Mouse (Mus musculus) intestine, embryonic 15.5 days (tissue): Measurements from ENCODE around the gene Gm21992. TPM values are rescaled to one million over a fixed set of nuclear protein-coding genes. Genes with fewer than 3 reads are reported as not detected.
"Not testable (repeated sequence)": the region's sequence is repeated elsewhere in the genome, so short reads cannot be mapped to it uniquely, and the experiment has no call there.

ENCODE experiments used
- ATAC-seq: fragments of 200-750 bp; cut with Nextera tagmentation; 2 replicates; pipeline ENCODE4 v1.8.0; 2017; ENCODE audit warnings: moderate TSS enrichment, moderate library complexity
- H3K27ac ChIP-seq: fragments of 300-500 bp; sonication (generic); 2 replicates; pipeline ENCODE4 v1.5.1; 2015; ENCODE audit warnings: mild to moderate bottlenecking, inconsistent platforms
- H3K27me3 ChIP-seq: fragments of 300-500 bp; sonication (generic); replicated peaks from 2 replicates; pipeline ENCODE4 v1.6.1; 2015; ENCODE audit warnings: inconsistent platforms
- H3K36me3 ChIP-seq: fragments of 300-500 bp; sonication (generic); 2 replicates; pipeline ENCODE4 v1.6.1; 2015; ENCODE audit warnings: inconsistent platforms
- H3K4me1 ChIP-seq: fragments of 300-500 bp; sonication (generic); replicated peaks from 2 replicates; pipeline ENCODE4 v1.6.1; 2015; ENCODE audit warnings: inconsistent platforms
- H3K4me2 ChIP-seq: fragments of 300-500 bp; sonication (generic); replicated peaks from 2 replicates; pipeline ENCODE4 v1.6.1; 2015; ENCODE audit warnings: mild to moderate bottlenecking, inconsistent platforms
- H3K4me3 ChIP-seq: fragments of 300-500 bp; sonication (generic); replicated peaks from 2 replicates; pipeline ENCODE4 v1.5.1; 2015; ENCODE audit warnings: inconsistent platforms
- H3K9ac ChIP-seq: fragments of 300-500 bp; sonication (generic); 2 replicates; pipeline ENCODE4 v1.6.1; 2015; ENCODE audit warnings: inconsistent platforms
- H3K9me3 ChIP-seq: fragments of 300-500 bp; sonication (generic); 2 replicates; pipeline ENCODE4 v1.6.1; 2016; ENCODE audit warnings: inconsistent platforms
- WGBS: fragments of 180-500 bp; shearing (Covaris S2); methylation state at CpG from one replicate; pipeline ENCODE4 v1.1.7; 2015; 5-methylcytosine and 5-hydroxymethylcytosine counted together
- polyA plus RNA-seq: library from polyadenylated mRNA; unstranded; fragments of >200 nt; fragmentation: Nextera tagmentation; extraction: Ambion mirVana; gene quantifications from 2 replicates; pipeline ENCODE4 v1.2.1, GENCODE M21; 2015

Gm21992 gene
- polyA plus RNA-seq, 1 experiment from 2014 or later: 35.3 TPM

DNA sequence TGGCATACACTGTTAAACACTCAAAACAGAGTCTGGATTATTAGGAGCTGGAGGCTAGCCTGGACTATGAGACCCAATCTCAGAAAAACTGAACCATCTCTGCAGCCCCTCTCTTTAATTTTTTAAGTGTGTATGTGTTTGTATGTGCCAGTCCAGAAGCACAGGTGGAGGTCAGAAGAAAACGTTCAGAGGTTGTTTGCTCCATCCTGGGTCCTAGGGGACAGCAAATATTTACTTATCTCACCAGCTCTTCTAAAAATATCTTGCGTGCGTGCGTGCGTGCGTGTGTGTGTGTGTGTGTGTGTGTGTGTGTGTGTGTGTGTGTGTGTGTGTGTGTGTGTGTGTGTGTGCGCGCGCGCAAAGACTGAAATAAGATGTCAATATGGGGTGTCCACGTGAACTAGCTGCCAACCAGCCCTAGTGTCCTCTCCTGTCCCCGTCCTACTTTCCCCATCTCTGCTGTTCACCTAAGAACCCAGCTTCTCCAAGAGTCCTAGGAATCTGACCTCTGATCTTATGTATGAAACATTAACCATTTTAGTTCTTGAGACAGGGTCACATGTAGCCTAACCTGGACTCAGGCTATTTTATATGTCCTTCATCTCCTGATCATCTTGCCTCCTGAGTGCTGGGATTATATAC, 43.8 kb downstream of the Gm21992 start:
- Histone ChIP-seq H3K9me3 (no peaks in the 10 kb centered on the region), H3K9ac (no peak overlapping the region), H3K4me1 (no peaks in the 10 kb centered on the region), H3K27me3 (no peaks in the 10 kb centered on the region), H3K4me3 (no peak overlapping the region), H3K36me3 (peaks cover 23% of the 10 kb centered on the region), H3K27ac (no peak overlapping the region), H3K4me2 (no peak overlapping the region)
- WGBS: 68% methylated on average over 8 of the region's 12 CpGs
- ATAC-seq: no peak

DNA sequence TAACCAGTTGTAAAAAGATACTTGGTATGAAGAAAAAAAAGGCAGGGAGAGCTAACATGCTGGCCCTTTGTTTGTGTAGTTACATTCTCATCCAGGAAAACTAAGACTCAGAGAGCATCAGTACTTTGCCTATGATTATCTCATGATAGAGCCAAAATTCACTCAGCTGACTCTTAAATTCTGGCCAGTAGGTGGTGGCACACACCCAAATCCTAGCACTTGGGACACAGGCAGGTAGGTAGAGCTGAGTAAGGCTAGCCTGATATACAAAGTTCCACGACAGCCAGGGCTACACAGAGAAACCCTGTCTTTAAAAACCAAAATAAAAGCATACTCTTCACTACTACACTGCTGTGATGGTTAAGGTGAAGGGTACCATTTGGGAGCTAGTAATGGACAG, 48.5 kb downstream of the Gm21992 start:
- peaks cover 6% of the 10 kb centered on the region for H3K4me1 ChIP-seq
- H3K4me2 ChIP-seq: no peak overlapping the region
- 55% methylated on average over 1 of the region's 1 CpGs for WGBS
- no peak for ATAC-seq
- H3K36me3 ChIP-seq: peaks cover 18% of the 10 kb centered on the region
- H3K9me3 ChIP-seq: no peaks in the 10 kb centered on the region
- H3K4me3 ChIP-seq: no peak overlapping the region
- no peak overlapping the region for H3K27ac ChIP-seq
- H3K9ac ChIP-seq: no peak overlapping the region
- no peaks in the 10 kb centered on the region for H3K27me3 ChIP-seq

DNA sequence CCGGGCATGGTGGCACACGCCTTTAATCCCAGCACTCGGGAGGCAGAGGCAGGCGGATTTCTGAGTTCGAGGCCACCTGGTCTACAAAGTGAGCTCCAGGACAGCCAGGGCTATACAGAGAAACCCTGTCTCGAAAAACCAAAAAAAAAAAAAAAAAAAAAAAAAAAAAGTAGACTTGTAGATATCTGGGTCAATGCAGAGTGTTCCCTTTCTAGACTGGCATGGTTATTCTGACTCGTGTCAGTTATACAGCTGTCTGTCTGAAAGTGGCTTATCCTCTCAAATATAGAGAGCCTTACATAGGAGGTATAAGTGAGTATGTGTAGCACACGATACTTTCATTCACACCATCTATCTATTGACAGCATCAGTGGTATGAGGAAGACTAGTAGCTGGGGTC, 50.9 kb downstream of the Gm21992 start:
- H3K4me2 ChIP-seq, ATAC-seq, H3K27ac ChIP-seq, H3K9me3 ChIP-seq, H3K4me3 ChIP-seq, H3K27me3 ChIP-seq, H3K9ac ChIP-seq: not testable (repeated sequence)
- Histone ChIP-seq H3K36me3 (peaks cover 10% of the 10 kb centered on the region; the same call in 1 of the 2 replicates), H3K4me1 (peaks cover 11% of the 10 kb centered on the region)
- WGBS: 86% methylated on average over 8 of the region's 8 CpGs

GRCm38 (mm10) chr19:4756921-4757320, 54.5 kb downstream of the Gm21992 start:
- Histone ChIP-seq H3K9ac (peak overlapping the region; percentile 67), H3K36me3 (peaks cover under 1% of the 10 kb centered on the region; the same call in 1 of the 2 replicates), H3K4me3 (peak overlapping the region; percentile 68), H3K9me3 (no peaks in the 10 kb centered on the region), H3K4me1 (peaks cover 11% of the 10 kb centered on the region), H3K27ac (peak overlapping the region; percentile 96), H3K27me3 (no peaks in the 10 kb centered on the region), H3K4me2 (peak overlapping the region; percentile 84)
- ATAC-seq: no peak
- 3% methylated on average over 9 of the region's 9 CpGs for WGBS

DNA sequence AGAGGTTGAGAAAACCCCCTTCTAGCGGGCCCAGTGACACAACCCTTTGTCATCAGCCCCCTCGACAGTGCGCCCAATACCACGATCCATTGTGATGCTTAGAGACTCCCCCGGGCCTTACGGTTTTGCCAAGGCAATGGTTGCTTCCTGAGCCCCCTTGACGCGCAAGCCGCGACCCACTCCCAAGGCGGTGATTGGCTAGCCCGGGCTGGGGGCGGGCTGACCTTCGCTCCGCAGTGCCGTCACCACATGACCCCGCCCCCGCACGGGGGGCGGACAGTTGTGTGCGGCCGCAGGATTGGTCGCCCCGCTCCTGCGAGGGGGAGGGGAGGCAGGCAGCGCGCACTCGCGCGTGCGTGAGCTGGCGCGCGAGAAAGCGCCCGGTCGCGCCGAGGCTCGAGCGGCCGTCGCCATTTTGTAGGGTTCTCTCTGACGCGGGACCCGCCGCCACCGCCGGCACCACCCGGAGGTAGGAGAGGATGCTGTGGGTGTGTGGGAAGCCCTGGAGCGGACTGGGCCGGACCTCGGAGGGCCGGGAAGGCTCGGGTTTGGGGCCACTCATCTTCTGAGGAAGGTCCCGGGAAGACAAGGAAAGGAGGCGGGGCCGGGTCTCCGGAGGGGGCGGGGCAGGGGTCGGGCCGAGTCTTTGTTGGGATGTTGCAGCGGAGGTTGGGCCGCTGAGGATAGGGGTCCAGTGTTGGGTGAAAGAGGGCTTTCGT, 55.1 kb downstream of the Gm21992 start, which contains the start of gene Rbm4b:
Gene Rbm4b, plus strand, starts transcription at position 305 of the 719 bp plus-strand sequence.
- Histone ChIP-seq H3K9me3 (no peaks in the 10 kb centered on the region), H3K9ac (peak within 1 kb of the TSS; percentile 67), H3K4me3 (peak within 1 kb of the TSS; percentile 68), H3K4me1 (peaks cover 11% of the 10 kb centered on the region), H3K27ac (peak within 1 kb of the TSS; percentile 96), H3K4me2 (peak within 1 kb of the TSS; percentile 84), H3K36me3 (no peaks in the 10 kb centered on the region), H3K27me3 (no peaks in the 10 kb centered on the region)
- ATAC-seq: peak; percentile 98
- under 1% methylated on average over 65 of the region's 65 CpGs for WGBS

DNA sequence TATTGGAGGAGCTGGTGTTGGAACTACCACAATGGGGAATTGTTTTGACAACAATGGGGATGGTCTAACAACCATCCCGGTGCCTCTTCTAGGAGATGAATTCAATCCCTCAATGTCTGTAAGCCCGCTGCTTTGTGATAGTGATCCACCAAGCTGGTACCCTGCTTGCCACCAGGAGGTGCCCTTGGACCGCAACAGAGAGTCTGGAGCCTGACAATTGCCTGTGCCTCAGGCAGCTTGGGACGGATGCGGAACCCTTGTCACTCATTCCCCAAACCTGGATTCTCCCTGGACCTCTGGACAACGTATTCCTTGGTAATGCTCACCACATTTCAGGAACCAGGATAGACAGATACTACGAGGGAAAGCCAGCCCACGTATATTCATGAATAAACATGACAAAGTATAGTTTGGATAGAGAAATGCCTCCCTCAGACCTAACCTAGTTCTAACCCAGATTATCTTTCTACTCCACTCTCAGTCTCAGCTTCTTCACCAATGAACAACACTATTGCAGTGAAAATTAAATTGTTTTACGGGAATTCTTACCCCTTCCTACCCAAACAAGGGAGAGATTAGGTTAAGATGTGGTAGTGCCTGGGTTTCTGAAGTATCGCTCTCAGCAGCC, 55.7 kb downstream of the Gm21992 start:
- under 1% methylated on average over 10 of the region's 10 CpGs for WGBS
- ATAC-seq: peak; percentile 71
- H3K9ac ChIP-seq: peak overlapping the region; percentile 67
- H3K36me3 ChIP-seq: no peaks in the 10 kb centered on the region
- peaks cover 11% of the 10 kb centered on the region for H3K4me1 ChIP-seq
- no peaks in the 10 kb centered on the region for H3K9me3 ChIP-seq
- peak overlapping the region; percentile 68 for H3K4me3 ChIP-seq
- H3K27me3 ChIP-seq: no peaks in the 10 kb centered on the region
- peak overlapping the region; percentile 84 for H3K4me2 ChIP-seq
- peak overlapping the region; percentile 96 for H3K27ac ChIP-seq

DNA sequence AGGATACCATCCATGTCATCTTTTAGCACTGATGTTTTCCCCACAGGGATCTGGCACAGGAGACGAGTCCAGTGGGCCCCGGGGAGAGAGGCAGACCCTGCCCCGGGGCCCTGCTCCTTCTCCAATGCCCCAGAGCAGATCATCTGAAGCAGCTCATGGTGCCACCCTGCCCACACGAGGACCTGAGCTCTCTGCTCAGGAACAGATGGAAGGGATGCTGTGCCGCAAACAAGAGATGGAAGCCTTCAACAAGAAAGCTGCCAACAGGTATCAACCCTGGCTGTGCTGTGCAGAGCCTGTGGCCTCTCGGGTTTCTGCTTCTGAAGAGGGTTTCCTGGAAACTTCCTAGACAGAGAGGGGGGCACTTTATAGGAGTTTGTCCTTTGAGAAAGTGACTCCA, 61.4 kb downstream of the Gm21992 start:
- peaks cover 3% of the 10 kb centered on the region for H3K4me1 ChIP-seq
- no peaks in the 10 kb centered on the region for H3K27me3 ChIP-seq
- H3K27ac ChIP-seq: no peak overlapping the region
- no peak overlapping the region for H3K4me3 ChIP-seq
- H3K4me2 ChIP-seq: no peak overlapping the region
- WGBS: 82% methylated on average over 6 of the region's 6 CpGs
- H3K36me3 ChIP-seq: no peaks in the 10 kb centered on the region
- no peaks in the 10 kb centered on the region for H3K9me3 ChIP-seq
- no peak overlapping the region for H3K9ac ChIP-seq
- no peak for ATAC-seq

GRCm38 (mm10) chr19:4748493-4748892, 62.9 kb downstream of the Gm21992 start:
- H3K36me3 ChIP-seq: no peaks in the 10 kb centered on the region
- H3K27me3 ChIP-seq: no peaks in the 10 kb centered on the region
- no peaks in the 10 kb centered on the region for H3K9me3 ChIP-seq
- no peak overlapping the region for H3K4me3 ChIP-seq
- H3K9ac ChIP-seq: no peak overlapping the region
- H3K27ac ChIP-seq: no peak overlapping the region
- H3K4me2 ChIP-seq: no peak overlapping the region
- no peak for ATAC-seq
- 76% methylated on average over 10 of the region's 10 CpGs for WGBS
- peaks cover 5% of the 10 kb centered on the region for H3K4me1 ChIP-seq

- WGBS: 90% methylated on average over 9 of the region's 9 CpGs
- Histone ChIP-seq H3K4me2 (no peak overlapping the region), H3K4me3 (no peak overlapping the region), H3K9ac (no peak overlapping the region), H3K4me1 (peaks cover 5% of the 10 kb centered on the region), H3K27me3 (no peaks in the 10 kb centered on the region), H3K36me3 (no peaks in the 10 kb centered on the region), H3K9me3 (no peaks in the 10 kb centered on the region), H3K27ac (no peak overlapping the region)
- ATAC-seq: no peak
Measured at GRCm38 (mm10) chr19:4747631-4748312, 63.6 kb downstream of the Gm21992 start.

DNA sequence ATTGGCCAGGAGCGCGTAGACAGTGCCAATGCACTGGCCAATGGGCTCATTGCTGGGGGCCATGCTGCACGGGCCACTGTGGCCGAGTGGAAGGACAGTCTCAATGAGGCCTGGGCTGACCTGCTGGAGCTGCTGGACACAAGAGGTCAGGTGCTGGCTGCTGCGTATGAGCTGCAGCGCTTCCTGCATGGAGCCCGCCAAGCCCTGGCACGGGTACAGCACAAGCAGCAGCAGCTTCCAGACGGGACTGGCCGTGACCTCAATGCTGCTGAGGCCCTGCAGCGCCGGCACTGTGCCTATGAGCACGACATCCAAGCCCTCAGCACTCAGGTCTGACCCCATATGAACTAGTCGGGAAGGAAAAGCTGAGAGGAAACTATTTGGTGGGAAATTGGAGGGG, 64.8 kb downstream of the Gm21992 start:
- Histone ChIP-seq H3K27ac (no peak overlapping the region), H3K9ac (no peak overlapping the region), H3K4me2 (no peak overlapping the region), H3K9me3 (no peaks in the 10 kb centered on the region), H3K4me1 (peaks cover 5% of the 10 kb centered on the region), H3K4me3 (no peak overlapping the region), H3K27me3 (no peaks in the 10 kb centered on the region), H3K36me3 (no peaks in the 10 kb centered on the region)
- no peak for ATAC-seq
- 82% methylated on average over 14 of the region's 14 CpGs for WGBS

DNA sequence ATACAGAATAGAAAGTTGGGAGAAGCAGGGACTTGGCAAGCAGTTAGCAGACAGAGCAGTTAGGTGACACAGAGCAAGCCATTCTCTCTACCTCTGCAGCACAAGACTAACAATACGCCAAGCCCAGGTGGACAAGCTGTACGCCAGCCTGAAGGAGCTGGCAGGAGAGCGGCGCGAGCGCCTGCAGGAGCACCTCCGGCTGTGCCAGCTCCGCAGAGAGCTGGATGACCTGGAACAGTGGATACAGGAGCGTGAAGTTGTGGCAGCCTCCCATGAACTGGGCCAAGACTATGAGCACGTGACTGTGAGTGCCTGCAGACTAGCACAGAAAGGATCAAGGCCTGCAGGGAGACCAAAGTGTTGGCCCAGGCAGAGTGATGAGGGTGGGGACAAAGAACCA, 65.7 kb downstream of the Gm21992 start:
- H3K27me3 ChIP-seq: no peaks in the 10 kb centered on the region
- no peak overlapping the region for H3K4me2 ChIP-seq
- H3K9ac ChIP-seq: no peak overlapping the region
- no peak for ATAC-seq
- peaks cover 5% of the 10 kb centered on the region for H3K4me1 ChIP-seq
- 90% methylated on average over 10 of the region's 10 CpGs for WGBS
- H3K4me3 ChIP-seq: no peak overlapping the region
- H3K9me3 ChIP-seq: no peaks in the 10 kb centered on the region
- H3K27ac ChIP-seq: no peak overlapping the region
- H3K36me3 ChIP-seq: no peaks in the 10 kb centered on the region

DNA sequence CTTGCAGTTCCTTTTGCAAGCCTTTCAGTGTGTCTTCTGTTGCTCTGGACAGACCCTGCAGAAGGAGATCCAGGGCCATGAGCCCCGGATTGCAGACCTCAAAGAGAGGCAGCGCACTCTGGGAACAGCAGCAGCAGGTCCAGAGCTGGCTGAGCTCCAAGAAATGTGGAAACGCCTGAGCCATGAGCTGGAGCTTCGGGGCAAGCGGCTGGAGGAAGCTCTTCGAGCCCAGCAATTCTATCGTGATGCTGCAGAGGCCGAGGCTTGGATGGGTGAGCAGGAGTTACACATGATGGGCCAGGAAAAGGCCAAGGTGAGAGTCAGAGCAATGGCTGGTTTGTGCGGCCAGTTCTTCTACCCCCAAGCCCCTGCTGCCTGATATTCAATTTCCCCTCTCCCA, 66.4 kb downstream of the Gm21992 start:
- Histone ChIP-seq H3K36me3 (no peaks in the 10 kb centered on the region), H3K9me3 (no peaks in the 10 kb centered on the region), H3K9ac (no peak overlapping the region), H3K4me1 (peaks cover 5% of the 10 kb centered on the region), H3K4me2 (no peak overlapping the region), H3K27ac (no peak overlapping the region), H3K4me3 (no peak overlapping the region), H3K27me3 (no peaks in the 10 kb centered on the region)
- ATAC-seq: no peak
- WGBS: 46% methylated on average over 9 of the region's 9 CpGs
